Mouse (Mus musculus) limb, embryonic 13.5 days (tissue): ENCODE measurements around the gene Acpp. TPM values are rescaled to one million over a fixed set of nuclear protein-coding genes. Genes with fewer than 3 reads are reported as not detected.

ENCODE experiments used
- ATAC-seq: fragments of 200-750 bp; cut with Nextera tagmentation; 2 replicates; pipeline ENCODE4 v1.8.0; 2017; ENCODE audit warnings: low read depth, moderate number of reproducible peaks, moderate TSS enrichment; ENCODE audit not compliant: low FRiP score
- H3K27ac ChIP-seq: fragments of 300-500 bp; sonication (generic); 2 replicates; pipeline ENCODE4 v1.5.1; 2015; ENCODE audit warnings: inconsistent platforms, mild to moderate bottlenecking, moderate library complexity
- H3K27me3 ChIP-seq: fragments of 300-500 bp; sonication (generic); 2 replicates; pipeline ENCODE4 v1.6.1; 2015; ENCODE audit warnings: mild to moderate bottlenecking, inconsistent platforms
- H3K36me3 ChIP-seq: fragments of 300-500 bp; sonication (generic); 2 replicates; pipeline ENCODE4 v1.6.1; 2015; ENCODE audit warnings: inconsistent platforms, mild to moderate bottlenecking, moderate library complexity
- H3K4me1 ChIP-seq: fragments of 300-500 bp; sonication (generic); 2 replicates; pipeline ENCODE4 v1.6.1; 2015; ENCODE audit warnings: inconsistent platforms
- H3K4me2 ChIP-seq: fragments of 300-500 bp; sonication (generic); replicated peaks from 2 replicates; pipeline ENCODE4 v1.6.1; 2015; ENCODE audit warnings: inconsistent platforms, mild to moderate bottlenecking, moderate library complexity
- H3K4me3 ChIP-seq: fragments of 300-500 bp; sonication (generic); 2 replicates; pipeline ENCODE4 v1.5.1; 2015; ENCODE audit warnings: moderate library complexity, mild to moderate bottlenecking, inconsistent platforms
- H3K9ac ChIP-seq: fragments of 300-500 bp; sonication (generic); 2 replicates; pipeline ENCODE4 v1.6.1; 2015; ENCODE audit warnings: mild to moderate bottlenecking, inconsistent platforms
- H3K9me3 ChIP-seq: fragments of 300-500 bp; sonication (generic); 2 replicates; pipeline ENCODE4 v1.6.1; 2016; ENCODE audit warnings: inconsistent platforms
- WGBS: fragments of 180-500 bp; shearing (Covaris S2); methylation state at CpG from one replicate; pipeline ENCODE4 v1.1.7; 2015; 5-methylcytosine and 5-hydroxymethylcytosine counted together
- polyA plus RNA-seq: library from polyadenylated mRNA; unstranded; fragments of >200 nt; fragmentation: Nextera tagmentation; extraction: Ambion mirVana; gene quantifications from 2 replicates; pipeline ENCODE4 v1.2.1, GENCODE M21; 2015

Gene Acpp
- polyA plus RNA-seq, 1 experiment from 2014 or later = 1.3 TPM

- no peaks in the 10 kb centered on the region for H3K9me3 ChIP-seq
- no peaks in the 10 kb centered on the region for H3K4me1 ChIP-seq
- no peaks in the 10 kb centered on the region for H3K36me3 ChIP-seq
- 80% methylated on average over 3 of the region's 3 CpGs for WGBS
- no peak overlapping the region for H3K27ac ChIP-seq
- no peak overlapping the region for H3K4me2 ChIP-seq
- ATAC-seq = no peak
- H3K27me3 ChIP-seq = no peaks in the 10 kb centered on the region
- no peak overlapping the region for H3K4me3 ChIP-seq
- H3K9ac ChIP-seq = no peak overlapping the region
Measured at GRCm38 (mm10) chr9:104297041-104297440, 40.5 kb downstream of the Acpp start.

- Histone ChIP-seq H3K27me3 (no peaks in the 10 kb centered on the region), H3K36me3 (no peaks in the 10 kb centered on the region), H3K9me3 (no peaks in the 10 kb centered on the region), H3K4me3 (no peak overlapping the region), H3K27ac (no peak overlapping the region), H3K4me1 (no peaks in the 10 kb centered on the region), H3K9ac (no peak overlapping the region), H3K4me2 (no peak overlapping the region)
- ATAC-seq = no peak
- WGBS = 68% methylated on average over 6 of the region's 6 CpGs
Measured at GRCm38 (mm10) chr9:104284934-104285333, 52.6 kb downstream of the Acpp start.

GRCm38 (mm10) chr9:104282536-104282935 lies 55.0 kb downstream of the Acpp start:
- WGBS = 40% methylated on average over 8 of the region's 8 CpGs

GRCm38 (mm10) chr9:104281737-104282136 lies 55.8 kb downstream of the Acpp start:
- Histone ChIP-seq H3K9me3 (no peaks in the 10 kb centered on the region), H3K4me1 (no peaks in the 10 kb centered on the region), H3K27me3 (no peaks in the 10 kb centered on the region), H3K27ac (no peak overlapping the region), H3K4me2 (no peak overlapping the region), H3K4me3 (no peak overlapping the region), H3K36me3 (no peaks in the 10 kb centered on the region), H3K9ac (no peak overlapping the region)
- 78% methylated on average over 5 of the region's 5 CpGs for WGBS
- ATAC-seq = no peak

More at GRCm38 (mm10) chr9:104282536-104282935, 55.0 kb downstream of the Acpp start:
- no peaks in the 10 kb centered on the region for H3K27me3 ChIP-seq
- no peak overlapping the region for H3K4me2 ChIP-seq
- no peaks in the 10 kb centered on the region for H3K9me3 ChIP-seq
- H3K4me3 ChIP-seq = no peak overlapping the region
- no peaks in the 10 kb centered on the region for H3K4me1 ChIP-seq
- H3K27ac ChIP-seq = no peak overlapping the region
- H3K9ac ChIP-seq = no peak overlapping the region
- no peak for ATAC-seq
- H3K36me3 ChIP-seq = no peaks in the 10 kb centered on the region

GRCm38 (mm10) chr9:104280725-104281495 lies 56.6 kb downstream of the Acpp start:
- H3K4me2 ChIP-seq = no peak overlapping the region
- no peak overlapping the region for H3K27ac ChIP-seq
- H3K9ac ChIP-seq = no peak overlapping the region
- ATAC-seq = no peak
- no peaks in the 10 kb centered on the region for H3K36me3 ChIP-seq
- H3K27me3 ChIP-seq = no peaks in the 10 kb centered on the region
- 77% methylated on average over 8 of the region's 8 CpGs for WGBS
- no peaks in the 10 kb centered on the region for H3K4me1 ChIP-seq
- no peak overlapping the region for H3K4me3 ChIP-seq
- H3K9me3 ChIP-seq = no peaks in the 10 kb centered on the region

GRCm38 (mm10) chr9:104277528-104278162 lies 59.9 kb downstream of the Acpp start:
- Histone ChIP-seq H3K9ac (no peak overlapping the region), H3K4me1 (no peaks in the 10 kb centered on the region), H3K36me3 (no peaks in the 10 kb centered on the region), H3K4me2 (no peak overlapping the region; the same call in 1 of the 2 replicates), H3K4me3 (no peak overlapping the region), H3K27ac (no peak overlapping the region), H3K27me3 (no peaks in the 10 kb centered on the region), H3K9me3 (no peaks in the 10 kb centered on the region)
- 24% methylated on average over 18 of the region's 18 CpGs for WGBS
- ATAC-seq = peak; percentile 66

- H3K9ac ChIP-seq = no peak overlapping the region
- ATAC-seq = no peak
- no peaks in the 10 kb centered on the region for H3K9me3 ChIP-seq
- no peak overlapping the region for H3K4me2 ChIP-seq
- no peaks in the 10 kb centered on the region for H3K27me3 ChIP-seq
- no peaks in the 10 kb centered on the region for H3K4me1 ChIP-seq
- 84% methylated on average over 17 of the region's 17 CpGs for WGBS
- no peak overlapping the region for H3K27ac ChIP-seq
- no peak overlapping the region for H3K4me3 ChIP-seq
- no peaks in the 10 kb centered on the region for H3K36me3 ChIP-seq
Measured at GRCm38 (mm10) chr9:104275084-104275785, 62.3 kb downstream of the Acpp start.

GRCm38 (mm10) chr9:104272057-104272456 lies 65.5 kb downstream of the Acpp start:
- H3K4me3 ChIP-seq = no peak overlapping the region
- no peak overlapping the region for H3K27ac ChIP-seq
- no peak for ATAC-seq
- no peak overlapping the region for H3K9ac ChIP-seq
- no peak overlapping the region for H3K4me2 ChIP-seq
- H3K36me3 ChIP-seq = no peaks in the 10 kb centered on the region
- WGBS = 78% methylated on average over 4 of the region's 4 CpGs
- H3K4me1 ChIP-seq = no peaks in the 10 kb centered on the region
- no peaks in the 10 kb centered on the region for H3K9me3 ChIP-seq
- no peaks in the 10 kb centered on the region for H3K27me3 ChIP-seq

- no peak overlapping the region for H3K4me3 ChIP-seq
- H3K4me2 ChIP-seq = no peak overlapping the region
- H3K9me3 ChIP-seq = no peaks in the 10 kb centered on the region
- no peak for ATAC-seq
- no peaks in the 10 kb centered on the region for H3K36me3 ChIP-seq
- H3K9ac ChIP-seq = no peak overlapping the region
- no peaks in the 10 kb centered on the region for H3K27me3 ChIP-seq
- WGBS = 46% methylated on average over 4 of the region's 4 CpGs
- H3K4me1 ChIP-seq = no peaks in the 10 kb centered on the region
- no peak overlapping the region for H3K27ac ChIP-seq
Measured at GRCm38 (mm10) chr9:104271642-104272041, 65.9 kb downstream of the Acpp start.

GRCm38 (mm10) chr9:104269944-104270343 lies 67.6 kb downstream of the Acpp start:
- no peak overlapping the region for H3K4me2 ChIP-seq
- H3K9ac ChIP-seq = no peak overlapping the region
- no peaks in the 10 kb centered on the region for H3K27me3 ChIP-seq
- H3K4me1 ChIP-seq = no peaks in the 10 kb centered on the region
- no peak overlapping the region for H3K4me3 ChIP-seq
- H3K9me3 ChIP-seq = no peaks in the 10 kb centered on the region
- WGBS = 74% methylated on average over 3 of the region's 3 CpGs
- no peaks in the 10 kb centered on the region for H3K36me3 ChIP-seq
- no peak for ATAC-seq
- no peak overlapping the region for H3K27ac ChIP-seq

- 60% methylated on average over 9 of the region's 10 CpGs for WGBS
- H3K9me3 ChIP-seq = no peaks in the 10 kb centered on the region
- H3K4me1 ChIP-seq = no peaks in the 10 kb centered on the region
Measured at GRCm38 (mm10) chr9:104269349-104269871, 68.1 kb downstream of the Acpp start.

GRCm38 (mm10) chr9:104264567-104264966 lies 73.0 kb downstream of the Acpp start:
- no peak overlapping the region for H3K4me2 ChIP-seq
- no peaks in the 10 kb centered on the region for H3K36me3 ChIP-seq
- ATAC-seq = no peak
- no peaks in the 10 kb centered on the region for H3K9me3 ChIP-seq
- WGBS = 98% methylated on average over 2 of the region's 2 CpGs
- H3K4me3 ChIP-seq = no peak overlapping the region
- no peak overlapping the region for H3K9ac ChIP-seq
- peaks cover 19% of the 10 kb centered on the region for H3K4me1 ChIP-seq
- no peaks in the 10 kb centered on the region for H3K27me3 ChIP-seq
- no peak overlapping the region for H3K27ac ChIP-seq

More at GRCm38 (mm10) chr9:104269349-104269871, 68.1 kb downstream of the Acpp start:
- Histone ChIP-seq H3K27ac (no peak overlapping the region), H3K27me3 (no peaks in the 10 kb centered on the region), H3K9ac (no peak overlapping the region), H3K36me3 (no peaks in the 10 kb centered on the region), H3K4me3 (no peak overlapping the region), H3K4me2 (no peak overlapping the region)
- ATAC-seq = peak; percentile 24; the same call in 1 of the 2 replicates
